Mouse (Mus musculus): ENCODE measurements around the gene Csf1. TPM values are rescaled to one million over a fixed set of nuclear protein-coding genes. Genes with fewer than 3 reads are reported as not detected.
A peak's percentile ranks its signal among the peaks of the same experiment; 100 is the strongest.

The Csf1 gene
- polyA plus RNA-seq, 1 experiment from 2014 or later: 10.3 TPM

GRCm38 (mm10) chr3:107775736-107776135, 15.5 kb upstream of the Csf1 start:
- no peak for ATAC-seq (ENCODE audit: borderline replicate concordance, extremely low read depth, low FRiP score, low TSS enrichment)
- Histone ChIP-seq H3K4me1 (0 out of 2 replicates have a peak, but pooled peaks cover 9% of the 10 kb centered on the region), H3K27me3 (peaks cover 29% of the 10 kb centered on the region), H3K36me3 (no peaks in the 10 kb centered on the region), H3K4me3 (no peak overlapping the region), H3K4me2 (no peak overlapping the region), H3K9ac (no peak overlapping the region), H3K27ac (no peak overlapping the region), H3K9me3 (no peaks in the 10 kb centered on the region)
- 19% methylated on average over 3 of the region's 3 CpGs for WGBS

- no peak for ATAC-seq (ENCODE audit: borderline replicate concordance, extremely low read depth, low FRiP score, low TSS enrichment)
- no peak overlapping the region for H3K9ac ChIP-seq
- no peak overlapping the region for H3K4me2 ChIP-seq
- no peaks in the 10 kb centered on the region for H3K36me3 ChIP-seq
- 39% methylated on average over 5 of the region's 5 CpGs for WGBS
- no peak overlapping the region for H3K27ac ChIP-seq
- no peaks in the 10 kb centered on the region for H3K9me3 ChIP-seq
- H3K4me3 ChIP-seq: no peak overlapping the region
- peaks cover 29% of the 10 kb centered on the region for H3K27me3 ChIP-seq
- H3K4me1 ChIP-seq: 0 out of 2 replicates have a peak, but pooled peaks cover 9% of the 10 kb centered on the region
Measured at GRCm38 (mm10) chr3:107775056-107775455, 14.8 kb upstream of the Csf1 start.

- H3K9me3 ChIP-seq: no peaks in the 10 kb centered on the region
- peaks cover 28% of the 10 kb centered on the region for H3K4me1 ChIP-seq
- no peak overlapping the region for H3K9ac ChIP-seq
- ATAC-seq (ENCODE audit: borderline replicate concordance, extremely low read depth, low FRiP score, low TSS enrichment): no peak
- no peaks in the 10 kb centered on the region for H3K36me3 ChIP-seq
- H3K4me2 ChIP-seq: no peak overlapping the region
- peaks cover 29% of the 10 kb centered on the region for H3K27me3 ChIP-seq
- 74% methylated on average over 5 of the region's 5 CpGs for WGBS
- H3K27ac ChIP-seq: no peak overlapping the region
- no peak overlapping the region for H3K4me3 ChIP-seq
Measured at GRCm38 (mm10) chr3:107772860-107773259, 12.6 kb upstream of the Csf1 start.

GRCm38 (mm10) chr3:107769692-107770091, 9.4 kb upstream of the Csf1 start:
- no peak for ATAC-seq (ENCODE audit: borderline replicate concordance, extremely low read depth, low FRiP score, low TSS enrichment)
- Histone ChIP-seq H3K27ac (no peak overlapping the region), H3K27me3 (peaks cover 18% of the 10 kb centered on the region; the same call in 1 of the 2 replicates)

GRCm38 (mm10) chr3:107768104-107768989, 8.1 kb upstream of the Csf1 start:
- no peak overlapping the region for H3K27ac ChIP-seq
- peak; percentile 41; the same call in 1 of the 2 replicates for ATAC-seq (ENCODE audit: borderline replicate concordance, extremely low read depth, low FRiP score, low TSS enrichment)
- H3K27me3 ChIP-seq: peaks cover 20% of the 10 kb centered on the region; the same call in 1 of the 2 replicates
- no peak overlapping the region for H3K4me3 ChIP-seq
- 11% methylated on average over 8 of the region's 8 CpGs for WGBS
- H3K36me3 ChIP-seq: no peaks in the 10 kb centered on the region
- no peak overlapping the region for H3K4me2 ChIP-seq
- H3K9ac ChIP-seq: no peak overlapping the region
- H3K9me3 ChIP-seq: no peaks in the 10 kb centered on the region
- peaks cover 35% of the 10 kb centered on the region for H3K4me1 ChIP-seq

More at GRCm38 (mm10) chr3:107769692-107770091, 9.4 kb upstream of the Csf1 start:
- no peak overlapping the region for H3K4me2 ChIP-seq
- no peaks in the 10 kb centered on the region for H3K9me3 ChIP-seq
- H3K4me1 ChIP-seq: peaks cover 35% of the 10 kb centered on the region
- H3K4me3 ChIP-seq: no peak overlapping the region
- WGBS: 47% methylated on average over 2 of the region's 2 CpGs
- H3K9ac ChIP-seq: no peak overlapping the region
- H3K36me3 ChIP-seq: no peaks in the 10 kb centered on the region

GRCm38 (mm10) chr3:107766804-107767203, 6.5 kb upstream of the Csf1 start:
- no peaks in the 10 kb centered on the region for H3K36me3 ChIP-seq
- peak overlapping the region; percentile 3; the same call in 1 of the 2 replicates for H3K27ac ChIP-seq
- 35% methylated on average over 2 of the region's 2 CpGs for WGBS
- no peaks in the 10 kb centered on the region for H3K9me3 ChIP-seq
- peaks cover 35% of the 10 kb centered on the region for H3K4me1 ChIP-seq
- no peak overlapping the region for H3K9ac ChIP-seq
- H3K4me3 ChIP-seq: no peak overlapping the region
- peaks cover 14% of the 10 kb centered on the region for H3K27me3 ChIP-seq
- peak; percentile 23; the same call in 1 of the 2 replicates for ATAC-seq (ENCODE audit: borderline replicate concordance, extremely low read depth, low FRiP score, low TSS enrichment)
- H3K4me2 ChIP-seq: no peak overlapping the region

GRCm38 (mm10) chr3:107765979-107766378, 5.7 kb upstream of the Csf1 start:
- H3K36me3 ChIP-seq: no peaks in the 10 kb centered on the region
- H3K27ac ChIP-seq: no peak overlapping the region
- H3K27me3 ChIP-seq: peaks cover 11% of the 10 kb centered on the region
- no peak overlapping the region for H3K9ac ChIP-seq
- no peak for ATAC-seq (ENCODE audit: borderline replicate concordance, extremely low read depth, low FRiP score, low TSS enrichment)
- H3K4me1 ChIP-seq: peaks cover 35% of the 10 kb centered on the region
- H3K9me3 ChIP-seq: no peaks in the 10 kb centered on the region
- H3K4me3 ChIP-seq: no peak overlapping the region
- WGBS: 81% methylated on average over 2 of the region's 2 CpGs
- H3K4me2 ChIP-seq: no peak overlapping the region

- Histone ChIP-seq H3K4me3 (no peak overlapping the region), H3K9me3 (no peaks in the 10 kb centered on the region), H3K9ac (no peak overlapping the region), H3K4me2 (no peak overlapping the region), H3K36me3 (no peaks in the 10 kb centered on the region), H3K27me3 (peaks cover 11% of the 10 kb centered on the region), H3K4me1 (peaks cover 40% of the 10 kb centered on the region), H3K27ac (no peak overlapping the region)
- WGBS: 81% methylated on average over 4 of the region's 4 CpGs
- no peak for ATAC-seq (ENCODE audit: borderline replicate concordance, extremely low read depth, low FRiP score, low TSS enrichment)
Measured at GRCm38 (mm10) chr3:107763552-107763951, 3.3 kb upstream of the Csf1 start.

- H3K4me1 ChIP-seq: peaks cover 29% of the 10 kb centered on the region
- H3K9me3 ChIP-seq: no peaks in the 10 kb centered on the region
- H3K27me3 ChIP-seq: peaks cover 11% of the 10 kb centered on the region
- no peak overlapping the region for H3K9ac ChIP-seq
- H3K27ac ChIP-seq: no peak overlapping the region
- 95% methylated on average over 5 of the region's 5 CpGs for WGBS
- H3K4me3 ChIP-seq: no peak overlapping the region
- H3K4me2 ChIP-seq: no peak overlapping the region
- ATAC-seq (ENCODE audit: borderline replicate concordance, extremely low read depth, low FRiP score, low TSS enrichment): no peak
- no peaks in the 10 kb centered on the region for H3K36me3 ChIP-seq
Measured at GRCm38 (mm10) chr3:107761446-107761845, 1.2 kb upstream of the Csf1 start.

GRCm38 (mm10) chr3:107760771-107761170, 502 bp upstream of the Csf1 start:
- 62% methylated on average over 1 of the region's 1 CpGs for WGBS
- Histone ChIP-seq H3K36me3 (no peaks in the 10 kb centered on the region), H3K27me3 (peaks cover 11% of the 10 kb centered on the region), H3K9ac (peak overlapping the region; percentile 79; the same call in 1 of the 2 replicates), H3K4me3 (peak overlapping the region; percentile 71), H3K4me2 (peak overlapping the region; percentile 84), H3K27ac (peak overlapping the region; percentile 90), H3K9me3 (no peaks in the 10 kb centered on the region), H3K4me1 (peaks cover 28% of the 10 kb centered on the region)
- no peak; the same call in 1 of the 2 replicates for ATAC-seq (ENCODE audit: borderline replicate concordance, extremely low read depth, low FRiP score, low TSS enrichment)

GRCm38 (mm10) chr3:107758638-107759037, 1.6 kb downstream of the Csf1 start:
- H3K9me3 ChIP-seq: no peaks in the 10 kb centered on the region
- H3K4me2 ChIP-seq: peak overlapping the region; percentile 84
- peaks cover 2% of the 10 kb centered on the region; the same call in 1 of the 2 replicates for H3K36me3 ChIP-seq
- peaks cover 24% of the 10 kb centered on the region for H3K4me1 ChIP-seq
- 7% methylated on average over 3 of the region's 3 CpGs for WGBS
- peak overlapping the region; percentile 71 for H3K4me3 ChIP-seq
- peaks cover 7% of the 10 kb centered on the region for H3K27me3 ChIP-seq
- peak overlapping the region; percentile 7 for H3K9ac ChIP-seq
- ATAC-seq (ENCODE audit: borderline replicate concordance, extremely low read depth, low FRiP score, low TSS enrichment): peak; percentile 29; the same call in 1 of the 2 replicates
- no peak overlapping the region for H3K27ac ChIP-seq

- Histone ChIP-seq H3K4me2 (peak overlapping the region; percentile 84), H3K9ac (no peak overlapping the region)
Measured at GRCm38 (mm10) chr3:107758176-107758575, 2.1 kb downstream of the Csf1 start.

More at GRCm38 (mm10) chr3:107758176-107758575, 2.1 kb downstream of the Csf1 start:
- no peak overlapping the region for H3K27ac ChIP-seq
- H3K36me3 ChIP-seq: peaks cover 6% of the 10 kb centered on the region; the same call in 1 of the 2 replicates
- WGBS: 55% methylated on average over 2 of the region's 2 CpGs
- H3K4me3 ChIP-seq: peak overlapping the region; percentile 71
- H3K4me1 ChIP-seq: peaks cover 24% of the 10 kb centered on the region
- peaks cover 5% of the 10 kb centered on the region for H3K27me3 ChIP-seq
- no peak for ATAC-seq (ENCODE audit: borderline replicate concordance, extremely low read depth, low FRiP score, low TSS enrichment)
- no peaks in the 10 kb centered on the region for H3K9me3 ChIP-seq

Measured in lung, embryonic 15.5 days (tissue).